Mouse (Mus musculus) cerebellum, adult 2 months (tissue): ENCODE measurements around the gene Akt1s1.

Experiments
- CTCF ChIP-seq: fragments of 200-500 bp; IDR thresholded peaks from 2 replicates; pipeline ENCODE4 v1.5.1; 2011; ENCODE audit warnings: low read depth, mild to moderate bottlenecking, control low read depth, low read length, moderate library complexity, borderline replicate concordance; ENCODE audit not compliant: insufficient read depth
- POLR2A ChIP-seq: fragments of 200-500 bp; IDR thresholded peaks from 2 replicates; pipeline ENCODE4 v1.6.1; 2011; ENCODE audit warnings: low read length, control low read depth, borderline replicate concordance; ENCODE audit not compliant: insufficient read depth

DNA sequence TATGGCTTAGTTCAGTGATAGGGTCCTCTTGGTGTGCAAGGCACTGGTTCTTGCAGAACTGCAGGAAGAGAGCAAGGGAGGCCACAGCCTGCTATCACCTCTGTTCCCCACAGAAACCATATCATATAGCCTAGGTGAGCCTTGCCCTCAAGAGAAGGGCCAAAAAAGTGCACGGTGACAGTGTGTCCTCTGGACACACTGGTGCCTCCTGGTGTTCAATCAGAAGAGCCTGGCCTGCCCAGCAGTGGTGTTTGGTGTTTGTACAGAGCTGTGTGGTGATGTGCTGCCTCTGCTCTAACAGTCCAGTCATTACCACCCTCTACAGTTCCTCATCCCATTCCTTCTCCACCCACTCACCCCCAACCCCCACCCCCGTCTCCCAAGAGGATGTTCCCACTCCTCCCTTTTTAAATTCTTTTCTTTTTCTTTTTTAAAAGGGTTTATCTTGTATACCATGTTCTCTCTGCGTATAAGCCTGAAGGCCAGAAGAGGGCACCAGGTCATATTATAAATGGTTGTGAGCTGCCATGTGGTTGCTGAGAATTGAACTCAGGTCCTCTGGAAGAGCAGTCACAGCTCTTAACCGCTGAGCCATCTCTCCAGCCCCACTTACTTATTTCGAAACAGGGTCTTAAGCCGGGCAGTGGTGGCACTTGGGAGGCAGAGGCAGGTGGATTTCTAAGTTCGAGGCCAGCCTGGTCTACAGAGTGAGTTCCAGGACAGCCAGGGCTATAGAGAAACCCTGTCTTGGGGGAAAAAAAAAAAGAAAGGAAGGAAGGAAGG lies 26.9 kb upstream of the Akt1s1 start:
- TF ChIP-seq CTCF = no peak
- no peak for TF ChIP-seq POLR2A
